Mouse (Mus musculus) monocyte, adult 2 months (primary cell): ENCODE results near the gene Rpl7l1.
A peak's percentile ranks its signal among the peaks of the same experiment; 100 is the strongest.

Experiments
- DNase-seq, 2 experiments: peaks; one replicate each; pipeline ENCODE4 v3.0.0; 2022; ENCODE audit warnings: low spot score in 2 of 2, low read depth in 1 of 2

The Rpl7l1 gene

GRCm38 (mm10) chr17:46742986-46743385, 39.5 kb downstream of the Rpl7l1 start:
- no peak for DNase-seq

GRCm38 (mm10) chr17:46741305-46741704, 41.2 kb downstream of the Rpl7l1 start:
- no peak for DNase-seq

DNA sequence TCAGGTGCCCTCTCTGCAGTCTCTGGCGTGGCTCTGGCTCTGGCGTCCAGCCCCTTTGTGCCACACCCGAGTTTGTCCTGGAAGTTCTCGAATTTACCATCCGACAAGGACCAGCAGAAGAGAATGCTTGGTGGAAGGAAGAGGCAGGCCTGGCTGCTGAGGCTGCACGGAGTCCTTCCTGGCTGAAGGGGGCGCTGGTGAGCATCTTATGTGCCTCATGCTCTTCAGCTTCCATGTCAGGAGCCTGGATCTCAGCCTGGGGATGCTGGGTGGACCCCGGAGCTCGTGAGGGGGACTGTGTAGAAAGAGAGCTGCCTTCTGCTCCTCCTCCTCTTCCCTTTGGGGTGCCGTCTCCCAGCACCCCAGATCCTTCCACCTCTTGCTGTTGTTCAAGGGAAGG, 46.3 kb downstream of the Rpl7l1 start:
- DNase-seq: peak in 1 of 2 experiments; percentile 39

- DNase-seq: no peak
Observed at GRCm38 (mm10) chr17:46735287-46735686, 47.2 kb downstream of the Rpl7l1 start.

DNA sequence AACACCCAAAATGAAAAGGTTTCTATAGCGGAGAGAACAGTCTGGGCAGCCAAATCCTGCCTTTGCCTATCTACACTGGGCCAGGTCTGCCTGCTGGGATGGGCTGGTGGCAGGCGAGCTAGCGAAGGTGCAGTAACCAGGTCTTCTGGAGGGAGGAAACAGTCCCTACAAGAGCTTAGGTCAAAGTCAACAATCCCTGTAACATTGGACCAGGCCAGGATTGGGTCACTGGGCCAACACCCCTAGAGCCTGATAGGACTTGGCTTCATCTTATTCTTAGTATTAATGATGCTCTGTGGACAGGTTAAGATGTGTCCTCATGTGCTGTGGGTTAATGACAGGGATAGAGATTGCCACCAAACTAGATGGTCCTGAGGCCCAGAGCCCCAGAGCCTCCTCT, 48.4 kb downstream of the Rpl7l1 start:
- no peak for DNase-seq

- no peak for DNase-seq
Observed at GRCm38 (mm10) chr17:46728904-46729318, 53.6 kb downstream of the Rpl7l1 start, which contains the start of gene Gnmt. Gnmt (minus strand) TSS chr17:46729168.

- DNase-seq: no peak
Observed at GRCm38 (mm10) chr17:46728496-46728895, 54.0 kb downstream of the Rpl7l1 start.

GRCm38 (mm10) chr17:46728021-46728420, 54.5 kb downstream of the Rpl7l1 start:
- DNase-seq: no peak

DNA sequence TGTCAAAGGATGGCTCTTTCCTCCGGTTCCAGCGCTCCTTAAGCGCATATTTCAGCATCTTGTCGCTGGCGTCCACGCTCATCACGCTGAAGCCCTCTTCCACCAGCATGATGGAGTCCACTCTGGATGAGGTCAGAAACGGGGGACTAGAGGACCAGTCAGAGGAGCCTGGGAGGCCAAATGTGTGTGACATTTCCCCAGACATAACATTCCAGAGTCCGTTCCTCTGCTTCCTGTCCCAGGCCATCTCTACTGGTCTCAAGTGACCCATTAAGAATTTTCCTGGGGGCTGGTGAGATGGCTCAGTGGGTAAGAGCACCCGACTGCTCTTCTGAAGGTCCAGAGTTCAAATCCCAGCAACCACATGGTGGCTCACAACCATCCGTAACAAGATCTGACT, 55.2 kb downstream of the Rpl7l1 start:
- no peak for DNase-seq

- DNase-seq: no peak
Observed at GRCm38 (mm10) chr17:46725731-46726645, 56.5 kb downstream of the Rpl7l1 start.

DNA sequence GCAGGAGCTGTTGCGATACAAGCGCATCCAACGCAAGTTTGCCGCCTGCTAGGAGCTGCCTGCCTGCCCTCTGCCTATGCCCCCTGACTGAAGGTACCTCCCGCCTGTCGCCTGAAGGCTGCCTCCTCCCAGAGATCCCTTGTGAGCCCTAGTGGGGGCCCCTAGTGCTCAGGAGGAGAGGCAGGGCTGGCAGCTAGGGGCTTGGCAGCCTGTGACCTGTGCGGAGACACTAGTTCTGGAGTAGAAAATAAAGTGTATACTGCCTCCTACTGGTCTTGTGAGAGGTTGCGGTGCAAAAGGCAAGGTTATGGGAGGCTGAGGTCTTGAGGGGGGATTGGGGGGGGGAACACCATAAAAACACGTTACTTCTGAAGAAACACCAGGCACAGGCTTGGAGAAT, 57.2 kb downstream of the Rpl7l1 start:
- DNase-seq: no peak

- DNase-seq: no peak
Observed at GRCm38 (mm10) chr17:46724477-46725084, 57.9 kb downstream of the Rpl7l1 start.
